Mouse (Mus musculus): ENCODE measurements around the gene Ddah2. TPM values are rescaled to one million over a fixed set of nuclear protein-coding genes. Genes with fewer than 3 reads are reported as not detected.

The Ddah2 gene
- total RNA-seq, 2 experiments from 2014 or later: 9.1 to 17.0 TPM

DNA sequence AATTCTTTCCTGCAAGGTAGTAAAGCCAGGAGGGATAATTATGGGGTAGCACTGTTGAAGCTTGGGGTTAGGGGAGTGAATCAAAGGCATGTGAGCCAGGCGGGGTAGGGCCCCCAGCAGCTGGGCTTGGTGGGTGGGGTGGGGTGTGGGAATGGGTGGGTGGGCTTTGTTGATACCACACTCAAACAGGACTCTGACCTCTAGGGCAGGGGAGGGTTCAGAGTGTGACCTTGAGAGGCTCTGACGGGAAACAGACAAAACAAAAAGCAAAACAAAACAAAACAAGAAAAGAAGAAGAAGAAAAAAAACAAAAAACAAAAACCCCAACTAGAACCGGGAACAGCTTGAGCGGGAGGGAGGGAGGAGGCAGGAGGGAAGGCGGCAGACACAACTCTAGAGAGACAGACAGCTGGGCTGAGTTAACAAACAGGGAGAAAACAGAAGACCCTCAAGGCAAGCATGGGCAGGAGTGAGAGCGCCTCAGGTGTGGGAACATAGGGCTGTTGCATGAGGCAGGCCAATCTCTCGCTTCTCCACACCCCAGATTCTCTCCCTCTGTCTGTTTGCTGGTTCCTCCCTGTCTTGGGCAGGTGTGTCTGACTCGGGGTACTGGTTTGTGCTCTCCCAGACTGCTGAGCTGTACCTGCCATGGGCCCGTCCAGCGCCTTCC, 17.8 kb downstream of the Ddah2 start, which contains the start of gene Ly6g6e:
Ly6g6e (plus strand) TSS at position 396 of the 670 bp plus-strand sequence.
- no peak for DNase-seq (ENCODE audit: low spot score in 2 of 2)

- DNase-seq (ENCODE audit: low spot score in 2 of 2): no peak
These were observed 18.4 kb downstream of the Ddah2 start for GRCm38 (mm10) chr17:35077285-35077684.

- no peak for DNase-seq (ENCODE audit: low spot score in 2 of 2)
These were observed 19.0 kb downstream of the Ddah2 start, which contains the start of gene Ly6g6d for GRCm38 (mm10) chr17:35077786-35078233. Gene Ly6g6d, minus strand, starts transcription at chr17:35078065.

DNA sequence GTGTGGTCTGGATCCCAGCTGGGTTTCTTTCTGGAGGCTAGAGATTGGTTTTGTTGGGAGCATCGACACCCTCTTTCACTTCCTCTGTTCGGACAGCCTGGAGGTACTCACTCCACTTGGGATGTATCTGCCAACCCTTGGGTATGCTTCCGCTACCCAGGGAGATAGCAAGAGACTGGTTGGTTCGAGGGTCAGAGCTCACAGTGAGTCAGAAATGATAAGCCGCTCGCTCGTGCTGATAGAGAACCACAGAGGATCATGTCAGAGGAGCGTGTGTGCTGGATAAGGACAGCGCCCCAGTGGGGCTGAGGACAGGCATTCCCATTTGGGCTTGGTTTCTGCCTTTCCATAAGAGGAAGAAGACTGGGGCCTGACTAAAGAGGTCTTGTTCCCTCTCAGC, 20.9 kb downstream of the Ddah2 start:
- DNase-seq (ENCODE audit: low spot score in 2 of 2): no peak

GRCm38 (mm10) chr17:35080248-35080647, 21.4 kb downstream of the Ddah2 start:
- no peak for DNase-seq (ENCODE audit: low spot score in 2 of 2)

- no peak for DNase-seq (ENCODE audit: low spot score in 2 of 2)
These were observed 21.9 kb downstream of the Ddah2 start for GRCm38 (mm10) chr17:35080710-35081109.

DNA sequence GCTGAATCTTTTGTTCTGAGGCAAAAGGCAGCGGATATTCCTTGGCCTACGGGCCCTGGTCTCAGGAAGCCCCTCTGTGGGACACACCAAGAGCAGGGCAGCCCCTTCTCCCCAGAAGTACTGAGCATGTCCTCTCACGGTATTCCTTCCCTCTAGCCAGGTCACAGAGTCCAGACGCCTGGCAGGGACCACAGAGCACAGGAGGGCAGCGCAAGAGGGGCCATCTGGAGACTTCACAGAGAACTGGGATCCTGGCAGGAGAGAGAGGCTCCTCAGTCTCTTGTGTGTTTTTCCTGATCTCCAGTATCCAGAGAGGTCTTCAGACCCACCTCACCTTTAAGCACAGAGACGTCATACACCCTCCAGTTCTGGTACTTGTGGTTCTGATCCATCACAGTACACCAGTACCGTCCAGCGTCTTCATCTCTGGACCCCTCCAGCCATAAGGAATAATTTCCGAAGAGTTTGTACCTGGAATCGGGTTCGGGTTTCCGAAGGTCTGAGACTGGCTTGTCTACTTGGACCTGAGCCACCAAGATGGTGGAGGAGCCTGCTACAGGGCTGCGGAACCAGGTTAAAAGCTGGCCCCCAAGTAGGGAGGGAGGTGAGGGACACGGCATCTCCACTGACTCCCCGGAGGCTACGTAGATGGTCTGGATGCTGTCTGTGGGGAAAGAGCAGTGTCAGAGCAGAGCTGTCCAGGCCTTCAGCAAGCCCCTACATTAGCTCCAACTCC, 24.2 kb downstream of the Ddah2 start:
- DNase-seq (ENCODE audit: low spot score in 2 of 2): no peak

GRCm38 (mm10) chr17:35083929-35084497, 25.2 kb downstream of the Ddah2 start:
- no peak for DNase-seq (ENCODE audit: low spot score in 2 of 2)

DNA sequence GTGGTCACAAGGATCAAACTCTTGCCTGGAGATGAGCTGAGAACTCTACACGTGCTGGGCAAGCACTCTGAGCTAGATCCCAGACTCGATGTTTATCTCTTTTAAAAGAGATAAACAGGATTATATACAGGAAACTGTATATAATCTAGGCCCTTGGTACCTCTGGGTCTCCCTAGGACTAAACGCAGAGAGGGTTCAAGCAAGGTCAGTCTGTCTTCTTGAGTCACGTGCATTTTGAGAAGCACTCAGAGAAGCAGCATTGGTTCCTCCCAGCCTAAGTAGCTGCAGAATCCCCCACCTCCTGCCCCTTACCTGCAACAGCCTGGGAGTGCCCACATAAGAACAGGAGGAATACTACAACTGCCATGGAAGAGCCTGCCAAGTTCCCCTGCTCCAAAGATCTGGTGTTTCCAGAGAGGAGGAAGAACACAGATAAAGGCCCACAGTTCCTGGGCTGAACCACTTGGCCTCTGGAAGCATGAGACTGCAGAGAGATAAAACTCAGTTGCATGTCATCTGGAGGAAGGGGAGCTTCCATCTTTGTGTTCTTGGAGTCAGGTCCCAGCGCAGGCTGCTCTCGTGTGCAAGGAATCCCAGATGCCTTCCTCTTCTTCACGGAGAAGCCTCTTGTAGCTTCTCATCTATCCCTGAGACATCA, 26.5 kb downstream of the Ddah2 start, which contains the start of gene Ly6g6f:
Ly6g6f (minus strand) TSS at position 403 of the 658 bp plus-strand sequence.
- no peak for DNase-seq (ENCODE audit: low spot score in 2 of 2)

DNA sequence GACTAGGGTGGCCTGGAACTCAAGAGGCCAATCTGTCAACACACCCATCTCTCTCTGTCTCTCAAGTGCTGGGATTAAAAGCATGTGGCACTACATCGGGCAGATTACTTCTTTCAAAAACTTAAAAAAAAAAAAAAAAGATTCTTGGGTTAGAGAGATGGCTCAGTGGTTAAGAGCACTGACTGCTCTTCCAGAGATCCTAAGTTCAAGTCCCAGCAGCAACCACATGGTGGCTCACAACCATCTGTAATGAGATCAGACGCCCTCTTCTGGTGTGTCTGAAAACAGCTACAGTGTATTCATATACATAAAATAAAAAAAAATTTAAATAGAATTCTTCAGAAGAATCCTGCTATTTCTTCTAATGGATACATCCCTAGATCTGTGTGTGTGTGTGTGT, 29.3 kb downstream of the Ddah2 start:
- DNase-seq (ENCODE audit: low spot score in 2 of 2): no peak

GRCm38 (mm10) chr17:35088825-35089644, 30.2 kb downstream of the Ddah2 start, which contains the start of gene Abhd16a:
Gene Abhd16a, plus strand, starts transcription at chr17:35089263.
- peak; percentile 89 for DNase-seq (ENCODE audit: low spot score in 2 of 2)

DNA sequence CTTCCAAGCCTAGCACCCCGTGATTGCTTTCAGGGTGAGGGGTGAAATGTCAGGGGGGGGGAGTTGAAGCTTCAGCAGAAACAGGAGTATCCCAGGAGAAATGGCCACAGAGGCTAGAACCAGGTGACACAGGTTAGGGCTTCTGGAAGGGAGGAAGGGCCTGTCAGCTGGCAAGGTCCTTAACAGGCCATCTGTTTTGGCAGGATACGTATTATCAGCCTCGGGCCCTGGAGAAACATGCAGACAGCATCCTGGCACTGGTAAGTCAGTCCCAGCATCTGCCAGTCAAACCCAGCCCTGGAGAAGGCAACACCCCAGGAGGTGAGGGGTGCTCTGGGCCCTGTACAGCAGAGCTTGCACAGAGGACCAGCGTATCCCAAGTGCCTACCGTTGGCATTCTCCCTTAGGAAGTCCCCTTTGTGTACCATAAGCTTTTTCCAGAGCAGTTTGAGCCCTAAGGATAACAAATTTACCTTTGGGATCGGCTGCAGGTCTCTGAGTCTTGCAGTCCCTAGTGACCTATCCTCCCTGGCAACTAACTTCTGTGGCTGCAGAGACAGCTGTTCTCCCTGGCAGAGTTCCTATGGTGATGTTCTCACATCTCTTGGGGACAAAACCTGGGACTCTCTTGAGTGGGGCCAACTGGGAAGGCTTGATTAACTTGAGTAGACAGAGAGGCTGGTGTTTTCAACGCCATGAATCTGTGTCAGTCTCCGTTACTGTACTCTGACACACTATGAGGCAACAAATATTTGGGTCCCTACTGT, 31.5 kb downstream of the Ddah2 start:
- no peak for DNase-seq (ENCODE audit: low spot score in 2 of 2)

DNA sequence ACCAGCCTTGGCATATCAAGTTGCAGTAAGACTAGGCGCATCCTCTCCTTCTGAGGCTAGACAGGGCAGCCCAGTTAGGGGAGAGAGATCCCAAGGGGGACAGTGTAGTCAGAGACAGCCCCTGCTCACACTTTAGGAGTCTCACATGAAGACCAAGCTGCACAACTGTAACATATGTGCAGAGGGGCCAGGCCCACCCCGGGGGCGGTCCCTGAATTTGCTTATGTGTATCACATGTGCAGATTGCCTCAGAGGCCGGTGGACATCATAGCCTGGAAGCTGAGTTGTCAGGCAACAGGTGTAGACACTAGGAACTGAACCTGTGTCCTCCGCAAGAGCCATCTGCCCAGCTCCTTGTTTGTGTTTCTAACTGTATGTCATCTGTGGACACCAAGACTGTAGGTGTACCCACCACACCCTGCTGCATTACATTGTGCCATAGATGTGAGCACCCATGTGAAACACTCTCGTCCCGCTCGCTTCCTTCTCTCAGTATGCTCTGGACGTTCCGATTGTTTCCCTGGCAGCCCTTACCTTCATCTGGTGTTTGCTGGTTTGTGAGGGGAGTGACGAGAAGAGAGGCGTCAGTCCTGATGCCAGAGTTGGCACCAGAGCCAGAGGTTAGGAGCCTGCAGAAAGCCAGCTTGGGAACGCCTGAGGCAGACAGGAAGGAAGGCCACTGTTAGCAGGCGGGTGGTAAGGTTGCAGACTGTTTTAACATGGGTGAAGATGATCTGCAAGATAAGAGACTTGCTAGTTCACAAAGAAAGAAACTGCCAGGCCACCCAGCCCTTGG, 33.8 kb downstream of the Ddah2 start:
- no peak for DNase-seq (ENCODE audit: low spot score in 2 of 2)

DNA sequence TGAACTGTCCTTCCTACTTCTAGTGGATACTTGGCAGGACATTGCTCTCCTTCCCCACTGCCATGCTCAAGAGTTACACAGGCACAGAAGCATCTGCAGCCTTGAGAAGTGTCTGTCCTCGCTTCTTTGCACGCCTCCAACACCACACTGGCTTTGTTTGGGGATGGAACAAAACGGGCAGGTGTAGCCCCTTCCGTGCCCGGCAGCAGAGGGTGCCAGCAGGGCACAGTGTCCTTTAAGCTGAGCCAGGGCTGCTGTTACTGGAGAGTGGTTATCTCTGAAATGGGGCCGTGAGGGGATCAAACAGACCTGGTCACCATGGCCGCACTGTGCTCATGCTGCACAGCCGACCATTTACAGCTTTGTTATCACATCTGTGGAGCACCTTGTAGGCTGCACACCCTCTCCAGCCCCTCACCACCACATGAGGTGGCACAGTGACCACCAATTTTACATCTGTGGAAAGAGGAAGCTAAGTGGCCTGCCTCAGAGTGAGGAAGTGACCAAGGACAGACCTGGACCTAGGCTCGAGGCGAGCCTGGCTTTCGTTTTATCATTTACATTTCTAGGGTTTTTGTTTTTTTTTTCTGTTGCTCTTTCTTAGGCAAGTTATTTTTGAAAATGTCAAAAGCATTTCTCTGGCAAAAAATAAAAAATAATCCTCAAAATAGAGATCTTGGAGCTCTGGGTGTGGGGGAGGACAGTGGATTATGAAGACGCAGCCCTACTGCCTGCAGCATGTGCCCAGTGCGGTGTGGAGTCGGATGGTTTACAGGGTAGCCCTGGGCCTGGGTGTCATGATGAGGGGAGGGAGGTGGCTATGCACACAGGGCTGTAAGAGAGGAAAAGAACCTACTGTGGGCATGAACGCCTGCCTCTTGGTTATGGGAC, 35.9 kb downstream of the Ddah2 start:
- no peak for DNase-seq (ENCODE audit: low spot score in 2 of 2)

DNA sequence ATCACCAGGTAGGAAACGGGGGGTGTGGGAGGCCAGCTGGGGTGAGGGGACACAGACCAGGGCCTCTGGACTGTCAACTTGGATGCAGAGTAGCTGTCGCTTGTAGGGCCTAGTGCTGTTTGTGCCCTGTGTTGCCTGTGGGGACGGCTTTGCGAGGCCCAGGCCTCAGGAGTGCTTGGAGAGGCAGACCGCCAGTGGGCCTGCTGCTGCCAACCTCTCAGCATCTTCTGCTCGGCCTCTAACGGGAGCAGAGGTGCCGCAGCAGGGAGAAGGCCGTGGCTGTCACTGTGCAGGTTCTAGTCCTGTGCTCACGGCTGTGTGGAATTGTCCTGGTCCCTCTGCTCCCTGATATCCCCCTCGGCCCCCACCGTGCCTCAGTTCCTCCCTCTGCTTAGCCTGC, 37.8 kb downstream of the Ddah2 start:
- DNase-seq (ENCODE audit: low spot score in 2 of 2): no peak

- DNase-seq (ENCODE audit: low spot score in 2 of 2): no peak
These were observed 38.4 kb downstream of the Ddah2 start for GRCm38 (mm10) chr17:35097164-35097655.

DNA sequence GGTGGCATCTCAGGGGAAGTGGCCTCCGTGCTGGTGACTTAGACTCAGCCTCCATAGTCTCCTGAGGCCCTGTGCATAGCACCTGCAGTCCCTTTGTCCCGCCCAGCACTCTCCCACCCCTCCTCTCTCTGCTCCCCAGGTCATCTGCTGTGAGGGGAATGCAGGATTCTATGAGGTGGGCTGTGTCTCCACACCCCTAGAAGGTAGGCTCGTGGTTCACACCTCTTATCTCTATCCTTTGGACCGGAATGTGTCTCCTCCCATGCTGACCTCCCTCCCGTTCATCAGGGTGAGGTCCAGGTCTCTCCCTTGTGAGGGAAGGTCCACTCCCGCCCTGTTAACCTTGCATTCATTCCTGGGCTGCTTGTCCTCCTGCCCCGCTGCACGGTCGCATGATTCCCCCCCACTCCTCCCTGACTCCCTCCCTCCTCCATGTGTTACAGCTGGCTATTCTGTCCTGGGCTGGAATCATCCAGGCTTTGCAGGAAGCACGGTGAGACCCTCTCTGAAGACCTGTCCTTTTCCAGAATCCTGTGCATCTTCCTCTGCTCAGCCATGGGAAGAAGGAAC, 41.4 kb downstream of the Ddah2 start:
- DNase-seq (ENCODE audit: low spot score in 2 of 2): no peak

Measured in adrenal gland, adult 18-20 months (tissue).